Mouse (Mus musculus) kidney, postnatal 14 days (tissue): ENCODE measurements at regions not wholly inside any gene's neighbourhood (a gene's known extent, or its start where the extent isn't known, plus 50 kb on each side); places are given as distances from the start of the nearest gene placed in this dataset.

Experiments
- DNase-seq: peaks from one replicate; pipeline ENCODE4 v3.0.0; 2022; ENCODE audit warnings: mixed read lengths

DNA sequence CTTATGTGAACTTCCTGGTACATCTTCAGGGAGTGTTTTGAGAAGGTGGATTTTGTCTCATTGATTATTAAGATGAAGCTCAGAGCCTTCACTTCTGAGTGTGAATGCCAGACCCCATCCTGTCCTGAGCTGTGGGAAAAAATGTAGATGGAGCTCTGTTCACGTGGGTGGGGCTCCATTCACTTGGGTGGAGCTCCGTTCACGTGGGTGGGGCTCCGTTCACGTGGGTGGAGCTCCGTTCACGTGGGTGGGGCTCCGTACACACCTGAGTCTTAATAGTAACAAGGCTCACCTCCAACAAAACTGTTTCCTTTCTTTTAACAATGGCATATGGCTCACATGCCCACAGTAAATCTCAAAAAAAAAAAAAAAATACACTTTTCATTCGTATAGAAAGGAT is 94.1 kb upstream of the Sox5 start:
- DNase-seq = no peak

DNA sequence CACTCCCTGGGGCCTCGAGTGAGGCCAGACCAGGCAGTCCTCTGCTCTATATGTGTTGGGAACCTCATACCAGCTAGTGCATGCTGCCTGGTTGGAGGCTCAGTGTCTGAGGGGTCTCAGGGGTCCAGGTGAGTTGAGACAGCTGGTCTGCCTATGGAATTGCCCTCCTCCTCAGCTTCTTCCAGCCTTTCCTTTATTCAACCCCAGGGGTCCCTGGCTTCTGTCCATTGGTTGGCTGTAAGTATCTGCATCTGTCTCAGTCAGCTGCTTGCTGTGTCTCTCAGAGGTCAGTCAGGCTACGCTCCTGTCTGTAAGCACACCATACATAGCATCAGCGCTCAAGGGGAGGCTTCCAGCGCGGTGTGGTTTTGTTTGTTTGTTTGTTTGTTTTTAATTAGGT is 92.5 kb upstream of the Sox5 start:
- no peak for DNase-seq

DNA sequence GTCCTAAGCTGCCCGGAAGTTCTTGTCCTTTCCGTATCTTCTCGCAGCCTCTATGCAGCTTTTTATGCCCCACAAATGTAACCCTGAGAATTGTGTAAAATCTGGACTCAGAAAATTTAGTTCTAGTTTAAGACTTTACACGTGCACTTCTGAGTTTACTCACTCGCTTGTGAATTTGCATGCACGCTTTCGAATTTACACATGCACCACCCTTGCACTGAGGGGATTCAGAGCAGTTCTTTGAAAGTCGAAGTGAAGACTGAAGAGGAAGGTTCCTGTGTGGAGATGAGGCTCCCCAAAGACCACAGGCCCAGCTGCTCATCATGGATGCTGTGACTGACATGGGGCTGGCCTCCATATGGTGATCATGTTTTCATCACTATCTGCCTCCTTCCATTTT is 89.2 kb upstream of the Sox5 start:
- DNase-seq = no peak

DNA sequence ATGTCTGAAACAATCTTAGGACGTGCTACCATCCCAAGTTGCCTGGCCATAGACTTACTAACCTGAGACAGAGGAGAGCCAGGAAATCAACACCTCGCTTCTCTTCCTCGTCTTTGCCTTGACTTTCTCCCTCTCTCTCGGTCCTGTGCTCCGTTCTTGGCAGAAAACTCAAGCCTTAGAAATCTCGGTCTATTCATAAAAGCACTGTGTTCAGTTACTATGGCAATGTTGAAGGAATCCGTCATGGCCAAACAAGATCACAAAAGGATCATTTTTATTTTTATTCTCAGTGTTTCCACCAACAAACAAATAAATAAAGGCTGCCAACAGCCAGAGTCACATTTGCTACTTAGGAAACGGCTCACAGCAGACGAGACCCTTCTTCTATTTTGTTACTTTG is 85.6 kb upstream of the Sox5 start:
- DNase-seq = no peak

DNA sequence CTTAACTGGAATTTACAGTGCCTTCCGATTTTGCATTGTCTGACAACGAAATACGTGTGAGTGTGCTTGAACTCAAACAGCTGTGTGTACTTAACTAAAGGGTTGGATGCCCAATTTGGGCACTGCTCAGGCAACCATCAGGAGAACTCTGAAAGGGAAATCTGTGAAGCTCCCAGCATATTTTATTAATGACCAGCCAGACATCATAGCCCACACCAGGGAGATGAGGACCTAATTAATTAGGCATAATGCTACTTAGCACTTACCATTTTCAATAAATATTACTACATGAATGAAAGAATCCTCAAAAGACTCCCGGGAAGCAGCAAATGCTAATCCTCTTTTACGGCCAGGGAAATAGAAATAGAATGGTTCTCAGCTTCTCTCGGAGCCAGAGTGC is 82.2 kb upstream of the Sox5 start:
- no peak for DNase-seq

DNA sequence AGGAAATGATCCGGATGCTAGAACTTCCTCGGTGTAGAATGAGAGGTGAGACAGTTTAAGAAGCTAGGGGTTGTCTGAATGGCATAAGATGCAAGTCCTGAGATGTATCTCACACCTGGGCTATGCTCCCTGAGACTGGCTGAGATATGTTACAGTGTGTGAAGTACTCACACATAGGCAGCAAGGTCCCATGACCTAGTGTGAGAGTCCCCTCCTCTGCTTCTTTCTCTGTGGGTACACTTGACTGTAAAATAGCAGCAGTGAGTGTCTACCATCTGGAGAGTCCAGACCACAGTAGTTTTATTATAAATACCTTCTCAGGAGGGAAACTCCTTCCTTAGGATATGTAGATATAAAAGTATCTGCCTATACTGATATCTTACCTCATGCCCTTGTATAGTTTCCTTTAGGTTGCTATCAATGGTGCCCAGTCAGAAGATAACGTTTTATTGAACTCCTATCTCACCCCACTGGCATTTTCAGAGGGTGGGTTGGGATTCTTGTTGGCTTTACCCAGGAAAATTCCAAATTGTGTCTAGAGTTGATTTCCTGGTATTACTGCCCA is 81.7 kb upstream of the Sox5 start:
- DNase-seq = no peak

DNA sequence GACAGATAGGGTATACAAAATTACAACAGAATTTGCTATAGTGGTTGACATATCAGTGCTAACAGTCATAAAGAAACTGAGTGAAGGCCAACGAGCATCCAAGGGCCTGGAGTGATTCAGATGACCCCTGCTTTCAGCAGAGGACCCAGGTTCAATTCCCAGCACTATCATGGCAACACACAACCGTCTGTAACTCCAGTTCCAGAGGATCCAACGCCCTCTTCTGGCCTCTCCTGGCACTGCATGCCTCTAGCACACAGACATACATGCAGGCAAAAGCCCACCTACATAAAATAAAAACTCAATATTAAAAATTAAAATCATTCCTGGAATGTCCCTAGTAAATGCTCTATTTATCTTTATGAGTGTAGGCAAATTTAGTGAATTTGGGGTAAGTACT is 59.7 kb upstream of the Sox5 start:
- no peak for DNase-seq

DNA sequence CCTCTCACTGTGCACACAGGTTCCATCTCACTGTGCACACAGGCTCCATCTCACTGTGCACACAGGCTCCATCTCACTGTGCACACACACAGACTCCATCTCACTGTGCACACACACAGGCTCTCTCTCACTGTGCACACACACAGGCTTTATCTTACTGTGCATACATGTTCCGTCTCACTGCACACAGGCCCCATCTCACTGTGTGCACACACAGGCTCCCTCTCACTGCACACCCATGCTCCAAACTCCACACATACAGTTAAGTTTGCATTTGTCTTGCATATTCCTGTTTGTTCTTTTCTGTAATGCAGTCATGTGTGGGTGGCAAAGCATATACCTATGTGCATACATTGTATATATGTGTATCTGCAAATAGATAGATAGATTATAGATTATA is 57.6 kb upstream of the Sox5 start:
- no peak for DNase-seq

DNA sequence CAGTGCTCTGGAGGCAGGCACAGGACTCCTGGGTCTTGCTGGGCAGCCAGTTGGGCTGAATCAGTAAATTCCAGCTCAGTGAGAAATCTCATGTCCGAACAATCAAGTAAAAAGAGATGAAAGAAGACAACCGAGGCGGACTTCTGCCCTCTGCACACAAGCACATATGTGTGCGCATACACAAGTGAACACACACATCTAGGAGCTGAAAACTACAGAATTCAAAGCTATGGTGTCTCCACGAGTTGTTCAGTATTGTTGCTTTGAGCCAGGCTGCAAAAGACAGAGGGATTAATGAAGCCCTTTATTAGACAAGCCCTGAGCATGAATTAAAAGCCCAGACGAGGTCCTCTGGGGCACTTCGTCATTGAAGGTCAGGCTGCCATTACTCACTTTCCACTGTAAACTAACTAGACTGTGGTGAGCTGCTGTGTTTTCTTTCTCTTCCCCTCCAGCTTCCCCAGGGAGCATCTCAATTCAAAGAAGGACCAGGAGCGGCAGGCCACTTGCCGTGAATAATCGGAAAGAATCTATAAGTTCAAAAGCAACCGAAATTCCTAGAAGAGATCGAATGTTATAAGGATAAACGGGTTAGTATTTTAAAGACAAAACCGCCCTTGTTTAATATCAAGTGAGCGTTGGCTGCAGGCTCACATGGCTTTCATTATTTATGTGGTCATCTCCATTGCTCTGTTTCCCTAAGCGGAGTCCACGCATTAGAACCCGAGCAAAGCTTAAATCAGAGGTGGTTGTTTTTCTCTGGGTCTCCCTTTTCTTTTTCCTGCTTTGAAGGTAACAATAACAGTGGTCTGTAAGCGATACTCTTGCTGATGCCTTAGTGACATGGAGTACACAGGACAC is 52.8 kb upstream of the Sox5 start:
- DNase-seq = no peak
